Mouse (Mus musculus): ENCODE measurements at regions not wholly inside any gene's neighbourhood (a gene's known extent, or its start where the extent isn't known, plus 50 kb on each side); places are given as distances from the start of the nearest gene placed in this dataset.

- no peak for TF ChIP-seq POLR2A (IDR thresholded peaks at IDR 0.05; ENCODE audit: low read depth, low read length)
- no peak for TF ChIP-seq CTCF (conservative IDR thresholded peaks at IDR 0.05; ENCODE audit: insufficient read depth, insufficient read length, low read depth, low read length)
Measured at GRCm38 (mm10) chr2:93124866-93125467, 62.4 kb upstream of the Trp53i11 start.
